ENCODE assay signal across 8 mouse cellular contexts in genomic region chr2:130961851-130962250, GRCm38 (mm10). TPM values are rescaled to one million over a fixed set of nuclear protein-coding genes. Genes with fewer than 3 reads are reported as not detected.
DNase-seq lines count a peak whose midpoint lies in the region; ATAC-seq and TF ChIP-seq lines count a peak whose summit lies in the region.
"Had no signal": no experiment of that assay in that cellular context is flagged by ENCODE, and none has a peak within 500 bp of the region (broad histone marks: within the 10 kb centered on the region; RNA-seq: fewer than 3 reads in every experiment).

No protein-coding gene starts in this region.

- no peak overlapping the region for H3K27ac ChIP-seq in limb, embryonic 14.5 days (replicated peaks; ENCODE audit: low read depth, low read length)

- H3K4me1 ChIP-seq in G1E (ENCODE audit: insufficient read depth, low read depth, low read length), result no peaks in the 10 kb centered on the region; the same call in 1 of the 2 replicates
- no peaks in the 10 kb centered on the region for H3K4me1 ChIP-seq in limb, embryonic 14.5 days (ENCODE audit: control insufficient read depth, insufficient read depth, low read length)

- peaks cover 38% of the 10 kb centered on the region for H3K36me3 ChIP-seq in G1E (replicated peaks)
- H3K36me3 ChIP-seq in limb, embryonic 14.5 days (ENCODE audit: control insufficient read depth, insufficient read depth, low read length), result peaks cover 31% of the 10 kb centered on the region

- peak; percentile 17 for DNase-seq in layer of hippocampus, adult 9-10 months (ENCODE audit: low spot score)
- DNase-seq in layer of hippocampus, postnatal 25 days (ENCODE audit: extremely low spot score in 1 of 2, low spot score in 1 of 2), result no peak
- DNase-seq in G1E (ENCODE audit: low spot score), result no peak
- peak; percentile 32 for DNase-seq in c-Kit-positive CD71-negative TER-119-negative erythroid progenitor cells, embryonic 14.5 days (ENCODE audit: low read depth)
- peak; percentile 33 for DNase-seq in limb, embryonic 14.5 days (ENCODE audit: low spot score)
- no peak for DNase-seq in urinary bladder, postnatal 25 days (ENCODE audit: low spot score)
- no peak for DNase-seq in right cerebral cortex, adult 18-20 months

- 0 out of 2 replicates have a peak, but pooled peaks have one; percentile 44 for TF ChIP-seq CTCF in G1E (IDR thresholded peaks at IDR 0.05; ENCODE audit: low read depth, low read length)

- H3K4me3 ChIP-seq in G1E (ENCODE audit: low read depth, low read length), result no peak overlapping the region
- H3K4me3 ChIP-seq in limb, embryonic 14.5 days (replicated peaks; ENCODE audit: low read length), result no peak overlapping the region
- H3K4me3 ChIP-seq: megakaryocyte, embryonic 14.5 days had no signal

- no peak overlapping the region for H3K4me2 ChIP-seq in limb, embryonic 14.5 days (replicated peaks; ENCODE audit: low read depth, low read length, severe bottlenecking)

- TF ChIP-seq POLR2A in limb, embryonic 14.5 days (IDR thresholded peaks at IDR 0.05; ENCODE audit: borderline replicate concordance, extremely low read depth, insufficient read depth, insufficient read length), result no peak

- H3K9ac ChIP-seq in limb, embryonic 14.5 days (ENCODE audit: low read depth, low read length, severe bottlenecking), result no peak overlapping the region

- no peaks in the 10 kb centered on the region for H3K9me3 ChIP-seq in G1E (replicated peaks)
- H3K9me3 ChIP-seq in limb, embryonic 14.5 days (ENCODE audit: control insufficient read depth, low read length), result no peaks in the 10 kb centered on the region
- H3K9me3 ChIP-seq: megakaryocyte, embryonic 14.5 days had no signal

- no peaks in the 10 kb centered on the region for H3K27me3 ChIP-seq in G1E (ENCODE audit: insufficient read depth, low read length)
- no peaks in the 10 kb centered on the region for H3K27me3 ChIP-seq in limb, embryonic 14.5 days (ENCODE audit: control insufficient read depth, insufficient read depth, low read length)
- H3K27me3 ChIP-seq: megakaryocyte, embryonic 14.5 days had no signal

- ATAC-seq in G1E (ENCODE audit: extremely low read depth, insufficient number of reproducible peaks, low FRiP score, poor library complexity, severe bottlenecking), result no peak
- no peak for ATAC-seq in limb, embryonic 14.5 days (ENCODE audit: low FRiP score, low read depth)

RNA-seq across cellular contexts. Expression of gene Atrn, which starts 55.6 kb away (rescaled TPM):
- 100 to 1,000 TPM; 114 to 121 TPM for total RNA-seq in layer of hippocampus, postnatal 25 days (2021)
- total RNA-seq in G1E (2014; fragmentation: Nextera tagmentation) (17.2 and 19.2 TPM in 2 replicates), G1E (2017) (10.2 and 10.6 TPM in 2 replicates)
- polyA plus RNA-seq in G1E (2012), result 1.7 and 1.8 TPM in 2 replicates
- polyA plus RNA-seq in limb, embryonic 14.5 days (2012; rRNA removed), result 17.9 and 19.4 TPM in 2 replicates
- 11.5 and 13.5 TPM in 2 replicates for polyA plus RNA-seq in limb, embryonic 14.5 days (2014; fragmentation: Nextera tagmentation; extraction: Ambion mirVana)

RNA-seq across cellular contexts. Expression of gene 4930402H24Rik, which starts 55.6 kb away (rescaled TPM):
- 10 to 100 TPM; 72.2 to 80.0 TPM for total RNA-seq in layer of hippocampus, postnatal 25 days (2021)
- total RNA-seq in G1E (2014; fragmentation: Nextera tagmentation), result 16.7 and 23.8 TPM in 2 replicates
- 11.8 and 12.5 TPM in 2 replicates for total RNA-seq in G1E (2017)
- polyA plus RNA-seq in G1E (2012), result 3.4 and 3.5 TPM in 2 replicates
- 33.8 and 44.3 TPM in 2 replicates for polyA plus RNA-seq in limb, embryonic 14.5 days (2012; rRNA removed)
- polyA plus RNA-seq in limb, embryonic 14.5 days (2014; fragmentation: Nextera tagmentation; extraction: Ambion mirVana), result 29.1 and 41.3 TPM in 2 replicates

Comparison
In these comparisons a context has a peak if more than half of its experiments do, and no peak if none do; other contexts are left out.
1. DNase-seq: peak in layer of hippocampus, adult 9-10 months (single experiment), c-Kit-positive CD71-negative TER-119-negative erythroid progenitor cells, embryonic 14.5 days (single experiment) and limb, embryonic 14.5 days (single experiment); none in layer of hippocampus, postnatal 25 days (0 of 2), G1E (single experiment), urinary bladder, postnatal 25 days (single experiment) and right cerebral cortex, adult 18-20 months (single experiment).
2. RNA of gene Atrn, which starts 55.6 kb away (total RNA-seq): 114 to 121 TPM in layer of hippocampus, postnatal 25 days; 10.2 to 19.2 TPM in G1E; every median in the first group is over 4 times any median in the second.